Mouse (Mus musculus) heart, adult 2 months (tissue): ENCODE data around the gene Rab24.

Experiments used
- CTCF ChIP-seq: fragments of 200-600 bp; IDR thresholded peaks from 2 replicates; pipeline ENCODE4 v1.8.1; 2022; ENCODE audit warnings: antibody characterized with exemption, mild to moderate bottlenecking, moderate library complexity
- POLR2A ChIP-seq: fragments of 200-500 bp; IDR thresholded peaks from 2 replicates; pipeline ENCODE4 v1.6.1; 2011; ENCODE audit warnings: mild to moderate bottlenecking, low read depth, low read length, control low read depth; ENCODE audit not compliant: insufficient read depth

DNA sequence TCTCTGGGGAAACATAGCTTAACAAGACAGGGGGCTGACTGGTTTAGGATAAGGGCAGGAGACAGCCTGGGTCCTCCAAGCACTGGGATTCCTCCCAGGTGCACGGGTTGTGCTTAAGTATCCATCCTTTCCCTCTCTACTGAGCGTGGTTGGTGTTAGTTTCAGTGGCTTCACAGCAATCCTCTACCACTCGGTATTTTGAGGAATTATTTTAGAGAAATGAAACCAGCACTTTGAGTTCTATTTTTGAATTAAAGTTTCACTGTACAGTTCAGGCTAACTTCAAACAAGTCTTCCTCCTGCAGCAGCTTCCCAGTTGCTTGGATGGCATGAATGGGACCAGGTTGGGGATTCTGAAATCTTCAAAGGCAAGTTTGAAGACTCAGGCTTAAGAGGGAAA is 3.4 kb downstream of the Rab24 start:
- TF ChIP-seq CTCF (no peak), POLR2A (no peak)
